Mouse (Mus musculus) embryonic facial prominence, embryonic 10.5 days (tissue): ENCODE results near the gene Slamf1. TPM values are rescaled to one million over a fixed set of nuclear protein-coding genes. Genes with fewer than 3 reads are reported as not detected.
A peak's percentile ranks its signal among the peaks of the same experiment; 100 is the strongest.
"Not testable (repeated sequence)": the region's sequence is repeated elsewhere in the genome, so short reads cannot be mapped to it uniquely, and the experiment has no call there.

Source experiments
- DNase-seq: peaks from one replicate; pipeline ENCODE4 v3.0.0-alpha.2; 2017; ENCODE audit warnings: low spot score
- H3K27ac ChIP-seq: fragments of 300-500 bp; sonication (generic); replicated peaks from 2 replicates; pipeline ENCODE4 v1.5.1; 2016; ENCODE audit warnings: mild to moderate bottlenecking
- H3K27me3 ChIP-seq: fragments of 300-500 bp; sonication (generic); replicated peaks from 2 replicates; pipeline ENCODE4 v1.6.1; 2016; ENCODE audit warnings: low read depth, mild to moderate bottlenecking; ENCODE audit not compliant: poor library complexity, severe bottlenecking
- H3K36me3 ChIP-seq: fragments of 300-500 bp; sonication (generic); replicated peaks from 2 replicates; pipeline ENCODE4 v1.6.1; 2016; ENCODE audit warnings: mild to moderate bottlenecking, moderate library complexity
- H3K4me1 ChIP-seq: fragments of 300-500 bp; sonication (generic); 2 replicates; pipeline ENCODE4 v1.6.1; 2016
- H3K4me3 ChIP-seq: fragments of 300-500 bp; sonication (generic); 2 replicates; pipeline ENCODE4 v1.5.1; 2016; ENCODE audit warnings: mild to moderate bottlenecking, moderate library complexity
- H3K9me3 ChIP-seq: fragments of 300-500 bp; sonication (generic); 2 replicates; pipeline ENCODE4 v1.6.1; 2016; ENCODE audit warnings: mild to moderate bottlenecking
- WGBS: fragments of 180-500 bp; shearing (Covaris S2); methylation state at CpG from one replicate; pipeline ENCODE4 v1.1.7; 2016; 5-methylcytosine and 5-hydroxymethylcytosine counted together
- polyA plus RNA-seq: library from polyadenylated mRNA; unstranded; fragments of >200 nt; fragmentation: Nextera tagmentation; extraction: Ambion mirVana; gene quantifications from 2 replicates; pipeline ENCODE4 v1.2.1, GENCODE M21; 2016

Slamf1 gene
- polyA plus RNA-seq, 1 experiment from 2014 or later: 0.17 TPM

GRCm38 (mm10) chr1:171782287-171782915 lies 15.5 kb downstream of the Slamf1 start:
- DNase-seq: no peak
- 87% methylated on average over 5 of the region's 5 CpGs for WGBS
- no peaks in the 10 kb centered on the region for H3K9me3 ChIP-seq
- no peak overlapping the region for H3K27ac ChIP-seq
- no peaks in the 10 kb centered on the region for H3K27me3 ChIP-seq
- H3K36me3 ChIP-seq: no peaks in the 10 kb centered on the region
- no peak overlapping the region for H3K4me3 ChIP-seq
- no peaks in the 10 kb centered on the region for H3K4me1 ChIP-seq

GRCm38 (mm10) chr1:171785871-171786270 lies 18.9 kb downstream of the Slamf1 start:
- no peak for DNase-seq
- Histone ChIP-seq H3K4me3 (no peak overlapping the region), H3K36me3 (no peaks in the 10 kb centered on the region), H3K4me1 (no peaks in the 10 kb centered on the region), H3K27ac (no peak overlapping the region), H3K9me3 (no peaks in the 10 kb centered on the region), H3K27me3 (no peaks in the 10 kb centered on the region)
- WGBS: 89% methylated on average over 1 of the region's 1 CpGs

DNA sequence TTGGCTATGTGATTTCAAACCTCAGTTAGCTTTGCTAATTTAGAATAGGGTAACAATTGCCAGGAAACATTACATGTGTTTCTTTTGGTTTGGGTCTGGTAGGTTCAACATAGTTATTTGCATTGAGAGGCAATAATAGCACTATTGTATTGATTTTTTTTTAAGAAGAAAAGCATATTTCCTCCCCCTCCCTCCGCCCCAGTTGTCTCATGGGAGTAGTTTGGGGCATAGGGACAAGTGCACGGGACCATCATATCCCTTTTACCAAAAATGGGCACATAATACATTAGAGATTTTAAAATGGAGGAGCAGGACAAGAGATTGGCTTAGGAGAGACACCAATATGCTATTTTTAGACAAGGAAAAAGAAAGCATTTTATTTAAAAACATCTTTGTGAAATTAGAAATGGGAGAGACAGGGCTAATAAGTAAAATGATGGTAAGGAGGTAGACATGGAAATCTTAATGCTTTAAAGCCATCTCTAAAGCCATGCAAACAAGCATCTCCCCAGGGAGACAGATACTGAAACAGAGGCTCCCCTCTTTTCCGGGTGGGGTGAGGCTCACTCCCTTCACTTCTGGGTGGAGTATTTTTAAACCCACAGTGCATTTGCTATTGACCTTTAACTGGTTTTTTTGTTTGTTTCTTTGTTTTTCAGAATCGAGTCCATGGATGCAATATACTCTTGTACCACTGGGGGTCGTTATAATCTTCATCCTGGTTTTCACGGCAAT lies 20.5 kb downstream of the Slamf1 start:
- H3K9me3 ChIP-seq: no peaks in the 10 kb centered on the region
- no peaks in the 10 kb centered on the region for H3K36me3 ChIP-seq
- no peaks in the 10 kb centered on the region for H3K4me1 ChIP-seq
- no peaks in the 10 kb centered on the region for H3K27me3 ChIP-seq
- WGBS: 70% methylated on average over 6 of the region's 6 CpGs
- H3K27ac ChIP-seq: no peak overlapping the region
- DNase-seq: no peak
- H3K4me3 ChIP-seq: no peak overlapping the region

GRCm38 (mm10) chr1:171788461-171789283 lies 21.7 kb downstream of the Slamf1 start:
- 89% methylated on average over 12 of the region's 12 CpGs for WGBS
- Histone ChIP-seq H3K9me3 (no peaks in the 10 kb centered on the region), H3K27me3 (no peaks in the 10 kb centered on the region), H3K27ac (no peak overlapping the region), H3K4me1 (no peaks in the 10 kb centered on the region), H3K4me3 (no peak overlapping the region), H3K36me3 (no peaks in the 10 kb centered on the region)
- no peak for DNase-seq

GRCm38 (mm10) chr1:171789407-171789806 lies 22.5 kb downstream of the Slamf1 start:
- 77% methylated on average over 3 of the region's 3 CpGs for WGBS
- Histone ChIP-seq H3K27ac (no peak overlapping the region), H3K9me3 (no peaks in the 10 kb centered on the region), H3K27me3 (no peaks in the 10 kb centered on the region), H3K4me3 (no peak overlapping the region), H3K4me1 (no peaks in the 10 kb centered on the region), H3K36me3 (no peaks in the 10 kb centered on the region)
- no peak for DNase-seq

- H3K4me3 ChIP-seq: no peak overlapping the region
- no peaks in the 10 kb centered on the region for H3K36me3 ChIP-seq
- no peak overlapping the region for H3K27ac ChIP-seq
- H3K27me3 ChIP-seq: no peaks in the 10 kb centered on the region
- H3K9me3 ChIP-seq: no peaks in the 10 kb centered on the region
- 92% methylated on average over 3 of the region's 3 CpGs for WGBS
- no peak for DNase-seq
- H3K4me1 ChIP-seq: no peaks in the 10 kb centered on the region
Observed at GRCm38 (mm10) chr1:171791491-171791890, 24.6 kb downstream of the Slamf1 start.

DNA sequence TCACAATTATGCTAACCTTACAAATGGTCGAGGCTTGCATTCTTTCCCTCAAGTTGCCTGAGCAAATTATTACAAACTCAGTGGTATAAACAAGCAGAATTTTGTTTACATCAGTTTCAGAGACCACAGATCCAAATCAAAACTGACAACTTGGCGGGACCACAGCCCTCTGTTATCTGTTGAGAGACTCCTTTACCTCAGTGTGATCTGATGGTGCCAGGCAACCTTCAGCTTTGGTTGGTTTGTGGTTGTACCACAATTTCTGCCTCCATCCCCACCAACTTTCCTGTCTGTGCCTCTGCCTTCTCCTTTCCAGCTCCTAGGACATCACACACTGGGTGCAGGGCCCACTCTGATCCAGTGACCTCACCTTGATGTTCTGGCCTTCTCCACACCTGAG lies 29.3 kb downstream of the Slamf1 start:
- no peak overlapping the region for H3K27ac ChIP-seq
- no peak for DNase-seq
- H3K4me3 ChIP-seq: no peak overlapping the region
- no peaks in the 10 kb centered on the region for H3K36me3 ChIP-seq
- WGBS: 65% methylated on average over 2 of the region's 2 CpGs
- no peaks in the 10 kb centered on the region for H3K4me1 ChIP-seq
- no peaks in the 10 kb centered on the region for H3K27me3 ChIP-seq
- H3K9me3 ChIP-seq: no peaks in the 10 kb centered on the region

DNA sequence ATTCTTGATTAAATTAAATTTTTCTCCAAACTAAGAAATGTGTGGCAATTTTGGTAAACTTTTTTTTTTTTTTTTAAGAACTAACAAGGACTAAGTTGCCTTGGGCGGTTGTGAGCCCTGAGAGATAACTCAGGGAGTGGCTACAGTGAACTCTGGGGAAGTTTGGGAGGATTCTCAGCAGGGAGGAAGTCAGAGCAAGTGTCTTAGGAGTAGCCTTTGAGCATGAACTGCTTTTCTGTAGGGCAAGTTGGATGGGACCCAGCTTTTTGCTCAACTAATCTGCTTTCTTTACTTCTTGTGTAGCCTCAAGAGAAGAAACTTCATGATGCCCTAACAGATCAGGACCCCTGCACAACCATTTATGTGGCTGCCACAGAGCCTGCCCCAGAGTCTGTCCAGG lies 30.9 kb downstream of the Slamf1 start:
- H3K9me3 ChIP-seq: no peaks in the 10 kb centered on the region
- no peaks in the 10 kb centered on the region for H3K4me1 ChIP-seq
- H3K4me3 ChIP-seq: no peak overlapping the region
- H3K27me3 ChIP-seq: no peaks in the 10 kb centered on the region
- no peak for DNase-seq
- no peaks in the 10 kb centered on the region for H3K36me3 ChIP-seq
- WGBS: 50% methylated on average over 1 of the region's 1 CpGs
- no peak overlapping the region for H3K27ac ChIP-seq

DNA sequence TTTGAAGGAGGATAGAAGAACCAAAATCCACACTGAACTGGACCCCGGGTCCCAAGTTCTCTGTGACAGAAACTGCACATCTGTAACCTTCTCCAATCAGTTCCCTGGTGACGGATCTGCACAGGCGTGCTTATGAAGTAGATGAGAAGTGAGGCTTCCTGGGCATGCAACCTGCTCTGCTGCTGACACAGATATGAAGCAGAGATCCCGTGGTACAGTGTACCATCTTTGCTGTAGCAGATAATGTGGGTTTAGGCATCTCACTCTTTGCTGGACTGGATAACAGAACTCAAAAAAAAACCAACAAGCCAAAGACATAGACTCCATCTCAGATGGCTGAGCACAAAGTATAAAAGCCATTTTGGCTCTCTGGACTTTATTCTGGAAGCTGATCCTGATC lies 32.7 kb downstream of the Slamf1 start:
- no peaks in the 10 kb centered on the region for H3K4me1 ChIP-seq
- H3K36me3 ChIP-seq: no peaks in the 10 kb centered on the region
- DNase-seq: no peak
- no peak overlapping the region for H3K27ac ChIP-seq
- no peak overlapping the region for H3K4me3 ChIP-seq
- 83% methylated on average over 4 of the region's 4 CpGs for WGBS
- H3K27me3 ChIP-seq: no peaks in the 10 kb centered on the region
- H3K9me3 ChIP-seq: no peaks in the 10 kb centered on the region

GRCm38 (mm10) chr1:171811048-171811447 lies 44.1 kb downstream of the Slamf1 start:
- not testable (repeated sequence) for H3K27ac ChIP-seq

DNA sequence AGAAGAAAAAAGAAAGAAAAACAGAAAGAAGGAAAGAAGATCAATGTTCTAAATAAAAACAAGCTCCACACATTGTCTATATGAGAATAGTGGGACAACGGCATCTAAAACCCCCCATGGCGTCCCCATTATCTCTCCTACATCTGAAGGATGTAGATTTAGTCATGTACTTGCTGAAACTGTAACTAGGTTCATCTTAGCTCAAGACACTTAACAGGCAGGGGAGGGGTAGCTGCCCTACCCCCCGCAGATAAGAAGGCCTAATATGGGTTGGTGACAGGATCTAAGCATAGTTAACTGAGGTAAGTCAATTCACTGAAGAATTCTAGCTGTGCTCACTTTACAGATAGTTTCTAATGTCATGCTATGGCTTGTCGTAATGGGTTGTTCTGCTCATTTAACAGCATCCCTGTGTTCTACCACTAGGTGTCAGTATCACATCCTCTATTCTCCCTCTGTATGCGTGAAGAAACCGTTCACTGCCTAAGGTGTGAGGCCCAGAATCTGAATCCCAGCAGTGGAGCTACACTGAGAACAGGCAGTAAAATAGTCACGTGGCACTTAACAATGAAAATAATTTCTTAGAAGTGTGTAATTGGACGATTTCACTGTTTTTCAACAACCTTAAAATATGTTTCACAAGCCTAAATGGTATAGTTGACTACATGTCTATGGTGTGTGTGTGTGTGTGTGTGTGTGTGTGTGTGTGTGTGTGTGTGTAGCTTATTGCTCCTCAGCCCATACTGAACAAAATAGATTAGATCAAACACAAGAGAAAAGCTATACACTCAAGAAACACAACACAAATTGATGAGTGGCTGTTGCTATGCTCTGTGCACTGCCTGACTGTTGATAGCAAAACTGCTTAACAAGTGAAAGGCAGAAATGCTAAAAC lies 48.9 kb downstream of the Slamf1 start:
- DNase-seq: peak; percentile 26
- Histone ChIP-seq H3K4me3 (no peak overlapping the region), H3K36me3 (no peaks in the 10 kb centered on the region), H3K27me3 (no peaks in the 10 kb centered on the region), H3K9me3 (no peaks in the 10 kb centered on the region), H3K4me1 (no peaks in the 10 kb centered on the region), H3K27ac (no peak overlapping the region)
- 15% methylated on average over 8 of the region's 8 CpGs for WGBS

More at GRCm38 (mm10) chr1:171811048-171811447, 44.1 kb downstream of the Slamf1 start:
- H3K36me3 ChIP-seq, H3K4me3 ChIP-seq, H3K9me3 ChIP-seq, H3K27me3 ChIP-seq, H3K4me1 ChIP-seq, DNase-seq: not testable (repeated sequence)
- WGBS: 69% methylated on average over 1 of the region's 1 CpGs

DNA sequence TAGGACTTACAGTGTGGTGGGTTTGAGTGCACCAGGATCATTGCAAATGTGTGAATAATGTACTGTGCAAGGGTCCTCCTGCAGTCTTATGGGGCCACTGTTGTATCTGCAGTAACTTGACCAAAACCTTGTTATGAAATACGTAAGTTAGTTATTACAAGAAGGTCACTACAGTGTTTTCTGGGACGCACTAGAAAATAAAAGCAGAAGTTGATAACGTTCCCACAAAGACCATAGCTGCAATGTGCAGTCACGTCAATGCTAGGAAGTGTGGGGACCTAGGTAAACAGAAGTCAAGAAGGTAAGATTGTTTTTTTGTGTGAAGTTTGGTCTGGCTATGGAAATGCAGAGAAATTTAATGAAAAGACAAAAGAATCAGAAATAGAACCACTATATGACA lies 50.1 kb downstream of the Slamf1 start:
- Histone ChIP-seq H3K9me3 (no peaks in the 10 kb centered on the region), H3K4me1 (no peaks in the 10 kb centered on the region), H3K36me3 (no peaks in the 10 kb centered on the region), H3K27ac (no peak overlapping the region), H3K27me3 (no peaks in the 10 kb centered on the region), H3K4me3 (no peak overlapping the region)
- 90% methylated on average over 4 of the region's 4 CpGs for WGBS
- DNase-seq: no peak
